Mouse (Mus musculus) fat pad, adult 2 months (tissue): ENCODE measurements around the gene Igfbp5.

Experiments used
- DNase-seq: peaks from one replicate; pipeline ENCODE4 v3.0.0-alpha.2; 2011; ENCODE audit warnings: low read depth, low spot score; ENCODE audit errors: extremely low read depth

Igfbp5 gene

DNA sequence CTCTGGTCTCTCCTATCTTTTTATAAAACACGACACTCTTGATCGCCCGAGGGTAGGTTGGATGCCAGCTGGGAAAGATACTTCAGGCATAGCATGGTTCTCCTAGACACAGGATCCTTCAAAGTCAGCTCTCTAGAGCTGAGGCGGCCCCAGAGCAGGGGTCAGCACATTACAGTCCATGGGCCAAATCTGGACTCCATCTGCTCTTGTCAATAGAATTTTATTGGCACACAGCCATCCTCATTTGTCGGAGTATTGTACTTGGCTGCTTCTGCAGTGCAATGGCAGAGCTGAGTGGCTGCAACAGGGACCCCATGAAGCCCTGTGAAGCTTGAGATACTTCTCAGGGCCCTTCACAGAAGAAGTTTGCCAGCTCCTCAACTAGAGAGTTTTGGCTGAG is 59.5 kb downstream of the Igfbp5 start:
- DNase-seq = no peak

GRCm38 (mm10) chr1:72813639-72814403 is 60.9 kb downstream of the Igfbp5 start:
- DNase-seq = no peak

GRCm38 (mm10) chr1:72813089-72813638 is 61.5 kb downstream of the Igfbp5 start:
- no peak for DNase-seq

DNA sequence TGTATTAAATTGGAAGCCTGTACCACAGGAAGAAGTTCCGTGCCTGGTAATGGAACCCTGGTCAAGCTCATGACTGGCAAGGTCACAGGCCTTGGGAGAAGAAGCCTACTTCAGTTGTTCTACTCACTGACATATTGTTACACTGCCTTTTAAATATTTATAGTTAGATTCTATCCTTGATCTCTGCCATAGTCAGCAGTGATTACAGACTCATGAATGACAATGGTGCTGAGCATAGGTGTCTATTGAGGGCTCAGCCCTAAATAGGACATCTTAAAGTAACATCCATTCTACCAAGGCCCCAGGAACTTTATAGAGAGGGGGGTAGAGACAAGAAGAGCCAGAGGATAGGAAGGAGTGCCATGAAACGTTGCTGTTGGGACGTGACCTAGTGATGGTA is 63.6 kb downstream of the Igfbp5 start:
- DNase-seq = no peak

DNA sequence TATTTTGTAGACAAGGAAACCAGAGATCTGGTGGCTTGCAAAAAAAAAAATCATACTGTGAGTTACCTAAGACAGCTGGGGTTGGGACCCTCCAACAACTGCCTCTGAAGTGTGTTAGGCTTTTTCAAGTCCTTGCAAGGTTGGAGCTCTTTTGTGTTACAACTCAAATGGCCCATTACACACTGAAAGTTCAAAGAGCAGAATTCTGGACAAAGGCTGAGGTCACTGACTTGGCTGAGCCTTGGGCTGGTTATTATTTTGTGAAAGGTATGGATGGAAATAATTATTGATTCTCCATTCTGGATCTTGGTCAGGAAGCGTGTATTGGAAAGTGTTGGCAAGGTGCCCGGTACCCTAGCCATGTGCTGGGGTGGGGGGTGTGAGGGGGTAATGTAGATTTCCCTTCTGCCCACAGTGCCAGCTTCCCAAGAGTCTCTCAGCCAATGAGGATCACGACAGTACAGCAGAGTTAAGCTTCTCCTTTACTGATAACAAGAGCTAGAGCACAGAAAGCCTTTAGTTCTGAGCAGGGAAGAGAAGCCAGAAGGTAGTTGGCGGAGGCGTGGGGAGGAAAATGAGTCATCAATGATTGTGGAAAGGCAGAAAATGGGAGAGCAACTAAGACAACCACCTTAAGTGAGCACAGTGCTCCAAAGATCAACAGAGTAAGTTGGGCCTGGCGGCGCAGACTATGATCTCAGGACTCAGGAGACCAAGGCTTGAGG is 64.6 kb downstream of the Igfbp5 start:
- no peak for DNase-seq

GRCm38 (mm10) chr1:72809304-72809703 is 65.4 kb downstream of the Igfbp5 start:
- no peak for DNase-seq
